Mouse (Mus musculus): Measurements from ENCODE around the gene Gm2174. TPM values are rescaled to one million over a fixed set of nuclear protein-coding genes. Genes with fewer than 3 reads are reported as not detected.
A peak's percentile ranks its signal among the peaks of the same experiment; 100 is the strongest.

Gm2174 gene
- total RNA-seq (2015) (not detected in 2 replicates), total RNA-seq (2017) (42.8 and 90.9 TPM in 2 replicates)

DNA sequence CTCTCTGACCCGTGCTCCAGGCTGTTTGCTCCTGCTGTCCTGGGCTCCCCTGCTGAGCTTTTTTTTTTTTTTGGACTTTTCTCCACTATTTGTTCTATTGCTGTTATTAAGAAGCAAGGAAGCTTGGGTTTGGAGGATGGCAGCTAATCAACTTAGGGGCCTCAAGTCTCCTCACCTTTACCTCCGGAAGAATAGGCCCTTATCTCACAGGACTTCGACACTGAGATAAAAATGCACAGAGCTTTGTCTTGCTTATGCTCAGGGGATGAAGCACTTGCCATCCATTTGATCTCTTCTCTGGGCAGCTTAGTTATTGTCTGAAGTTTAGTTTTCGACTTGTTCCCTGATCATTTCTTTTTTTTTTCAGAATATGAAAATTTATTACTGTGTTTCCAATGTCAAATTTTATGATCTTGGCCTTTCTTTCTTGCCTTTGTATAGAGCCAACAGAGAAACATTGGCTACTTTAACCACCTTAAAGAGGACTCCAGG lies at the start of gene Gm2174:
Gm2174 (plus strand) TSS at position 442 of the 492 bp plus-strand sequence.
- no peak for ATAC-seq (ENCODE audit: poor library complexity, severe bottlenecking)

DNA sequence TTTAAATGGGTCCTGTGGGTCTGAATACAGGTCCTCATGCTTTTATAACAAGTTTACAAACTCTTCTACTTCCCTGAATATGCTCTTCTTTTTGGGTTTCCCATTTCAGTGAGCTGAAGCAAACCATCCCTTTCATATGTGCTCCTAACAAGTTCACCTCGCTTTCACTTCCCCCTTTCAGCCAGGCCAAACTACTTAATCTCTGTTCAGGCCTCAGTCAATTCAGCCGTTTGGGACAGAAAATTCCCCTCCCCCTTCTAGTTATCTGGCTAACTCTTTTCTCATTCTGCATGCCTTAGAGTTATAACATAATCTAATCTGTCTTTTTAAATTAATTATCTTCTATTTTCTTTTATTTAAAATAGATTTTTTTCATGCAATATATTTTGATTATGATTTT lies 43.1 kb upstream of the Gm2174 start:
- ATAC-seq (ENCODE audit: poor library complexity, severe bottlenecking), result peak; percentile 54

DNA sequence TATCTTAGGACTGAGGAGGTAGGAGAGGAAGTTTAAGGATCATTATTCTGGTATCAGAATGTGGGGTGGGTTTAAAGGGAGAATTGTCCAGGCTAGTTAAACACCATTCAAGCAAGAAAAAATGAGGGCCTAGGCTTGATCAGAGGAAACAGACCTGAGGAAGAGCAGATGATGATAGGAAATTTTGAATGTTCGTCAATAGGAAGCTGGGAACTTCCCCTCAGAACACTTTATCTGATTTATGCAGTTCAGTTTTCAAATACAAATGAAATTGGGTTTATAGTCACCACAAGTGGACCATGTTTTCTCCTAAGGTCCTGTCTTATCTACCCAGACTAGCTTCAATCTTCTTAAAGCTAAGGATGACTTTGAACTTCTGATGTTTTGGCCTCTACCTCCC lies 42.3 kb upstream of the Gm2174 start:
- no peak for ATAC-seq (ENCODE audit: poor library complexity, severe bottlenecking)

- ATAC-seq (ENCODE audit: poor library complexity, severe bottlenecking), result no peak
Measured at GRCm38 (mm10) chrX:56406128-56406527, 41.6 kb upstream of the Gm2174 start.

DNA sequence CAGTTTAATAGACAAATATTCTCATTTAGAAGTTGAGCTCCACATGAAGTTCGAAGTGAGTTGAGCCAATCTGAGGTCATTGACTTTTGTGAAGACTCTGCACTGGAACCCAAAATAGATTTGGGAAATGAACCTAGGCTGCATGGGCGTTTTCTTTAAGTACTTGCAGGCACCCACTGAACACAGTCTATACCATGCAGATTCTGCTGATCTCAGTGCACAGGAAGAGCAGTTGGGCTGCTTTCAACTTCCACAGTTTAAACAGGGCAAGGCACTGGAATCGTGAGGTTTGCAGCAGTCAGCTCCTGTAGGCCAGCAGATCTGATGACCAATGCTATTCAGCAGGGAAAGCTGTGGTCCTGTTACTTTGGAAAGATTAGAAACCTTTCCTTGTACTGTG lies 31.5 kb upstream of the Gm2174 start:
- ATAC-seq (ENCODE audit: poor library complexity, severe bottlenecking), result peak; percentile 80

- ATAC-seq (ENCODE audit: poor library complexity, severe bottlenecking), result no peak
Measured at GRCm38 (mm10) chrX:56417541-56417940, 30.2 kb upstream of the Gm2174 start.

- ATAC-seq (ENCODE audit: poor library complexity, severe bottlenecking), result no peak
Measured at GRCm38 (mm10) chrX:56430601-56431000, 17.2 kb upstream of the Gm2174 start.

DNA sequence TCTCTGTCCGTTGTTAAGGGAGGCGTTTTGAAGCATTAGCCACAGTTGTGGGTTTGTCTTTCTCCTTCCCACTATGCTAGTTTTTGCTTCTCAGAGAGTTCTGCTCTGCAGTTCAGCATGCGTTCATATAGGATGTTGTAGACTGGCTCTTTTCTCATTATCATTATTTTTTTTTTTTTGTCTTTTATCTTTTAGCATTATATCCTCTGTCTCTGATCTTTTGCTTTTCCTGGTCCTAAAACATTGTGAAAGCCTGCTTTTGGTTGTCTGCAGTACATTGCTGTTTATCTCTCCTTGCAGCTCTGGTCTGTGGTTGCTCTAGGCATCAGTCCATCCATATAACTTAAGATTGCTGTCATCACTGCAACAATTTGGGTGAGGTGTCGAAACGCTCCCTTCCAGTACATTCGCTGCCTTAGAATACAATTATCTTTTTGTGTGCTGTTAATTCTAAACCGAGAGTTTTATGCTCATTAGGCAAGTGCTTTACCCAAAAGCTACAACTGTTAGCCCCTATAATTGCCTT lies 11.9 kb upstream of the Gm2174 start:
- ATAC-seq (ENCODE audit: poor library complexity, severe bottlenecking), result no peak

DNA sequence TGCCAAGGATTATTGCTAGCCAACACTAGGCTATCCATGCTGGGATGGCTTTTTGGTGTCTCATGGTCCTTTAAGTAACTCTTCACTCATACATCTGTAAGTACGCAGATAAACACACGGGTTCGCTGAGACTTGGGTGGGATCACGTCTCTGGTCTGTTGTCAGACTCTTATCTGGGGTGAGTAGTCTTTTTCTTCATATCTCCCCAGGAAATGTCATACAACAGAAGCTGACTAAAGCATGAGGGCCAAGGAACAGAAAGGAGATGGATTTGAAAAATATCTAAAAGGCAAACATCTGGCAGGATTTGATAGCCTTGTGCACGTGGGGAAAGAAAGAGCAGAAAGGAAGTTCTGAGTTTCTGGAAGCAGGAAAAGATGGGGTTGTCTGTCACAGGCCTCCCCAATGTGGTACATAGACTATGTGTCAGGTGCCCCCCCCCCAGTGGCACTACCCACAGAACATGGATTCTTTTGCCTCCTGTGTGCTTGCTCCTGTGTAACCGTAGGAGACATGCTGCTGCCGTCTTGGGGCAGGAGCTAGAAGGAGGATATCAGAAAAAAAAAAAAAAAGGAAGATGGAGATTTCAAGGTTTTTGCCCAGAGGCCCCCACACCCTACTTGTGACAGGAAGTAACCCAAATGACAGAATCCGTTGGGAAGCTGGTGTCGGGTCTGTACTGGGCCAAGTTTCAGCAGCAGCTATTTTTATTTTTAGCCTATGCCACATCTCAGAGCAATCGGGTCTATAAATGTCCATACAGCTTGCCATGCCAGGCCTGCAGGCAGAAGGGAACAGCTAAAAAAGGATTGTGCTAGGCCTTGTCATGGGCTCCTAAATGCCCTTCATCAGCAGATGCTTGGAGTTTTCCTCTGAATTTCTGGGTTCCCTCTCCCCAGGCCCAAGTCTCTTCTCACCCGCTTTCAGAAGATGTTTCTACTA lies 1.0 kb upstream of the Gm2174 start:
- peak; percentile 64 for ATAC-seq (ENCODE audit: poor library complexity, severe bottlenecking)

GRCm38 (mm10) chrX:56454671-56455371 lies 7.1 kb downstream of the Gm2174 start, which contains the start of gene Ints6l:
TSS of gene Ints6l (plus strand) at chrX:56454857.
- peak; percentile 72 for ATAC-seq (ENCODE audit: poor library complexity, severe bottlenecking)

DNA sequence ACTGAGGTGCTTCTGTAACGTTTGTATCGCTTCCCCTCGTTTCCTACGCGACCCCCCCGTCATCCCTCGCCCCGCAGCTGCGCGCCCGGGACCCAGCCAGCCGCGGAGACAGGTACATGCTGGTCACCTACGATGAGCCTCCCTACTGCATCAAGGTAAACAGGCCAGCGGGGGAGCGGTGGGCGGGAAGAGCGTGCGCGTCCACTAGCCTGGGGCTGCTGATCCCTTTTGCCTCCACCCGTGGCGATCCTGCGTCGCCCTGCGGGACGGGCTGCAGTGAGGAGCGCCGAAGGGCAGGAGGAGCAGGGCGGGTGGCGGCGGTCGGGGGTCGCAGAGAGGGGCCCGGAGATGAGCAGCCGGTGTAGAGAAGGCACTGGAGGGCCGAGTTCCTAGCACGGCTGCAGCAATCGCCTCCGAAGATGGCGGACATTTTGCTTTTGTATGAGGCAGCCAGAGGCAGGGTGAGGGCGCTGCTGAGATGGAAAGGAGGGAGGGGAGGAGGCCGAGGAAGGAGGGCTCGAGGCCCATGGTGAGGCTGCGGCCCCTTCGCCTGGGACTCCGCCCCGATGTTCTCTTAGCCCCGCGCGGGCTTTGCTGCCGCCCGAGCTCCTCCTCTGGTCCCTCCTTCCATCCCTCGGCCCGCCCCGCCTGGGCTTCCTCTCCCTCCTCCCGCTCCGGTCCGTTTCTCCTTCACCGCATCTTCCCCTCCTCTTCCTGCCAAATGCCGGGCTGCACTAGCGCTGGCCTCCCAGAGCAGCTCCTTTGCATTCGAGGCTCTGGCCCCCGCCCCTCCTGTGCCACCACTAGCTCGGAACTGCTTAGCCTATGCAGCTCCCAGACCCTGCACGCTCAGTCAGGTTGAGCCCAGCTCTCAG lies 7.8 kb downstream of the Gm2174 start:
- ATAC-seq (ENCODE audit: poor library complexity, severe bottlenecking), result peak; percentile 91

DNA sequence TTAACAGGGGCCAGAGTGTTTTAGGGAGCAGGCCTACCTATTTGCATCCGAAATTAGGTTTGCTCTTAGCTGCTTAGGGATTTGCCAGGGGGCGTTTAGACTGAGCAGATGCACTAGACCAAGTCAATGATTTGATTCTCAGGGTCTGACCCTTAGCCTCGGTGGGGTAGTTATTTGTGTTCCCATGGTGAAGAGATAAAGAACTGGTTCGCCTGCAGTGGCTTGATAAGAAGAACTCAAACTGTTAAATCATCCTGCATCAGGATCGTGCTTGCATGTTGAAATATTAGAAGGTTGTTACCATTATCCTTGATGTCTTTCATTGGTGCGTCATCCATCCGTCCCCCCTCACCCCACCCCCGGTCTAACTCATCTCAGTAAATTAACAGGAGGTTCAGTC lies 8.6 kb downstream of the Gm2174 start:
- ATAC-seq (ENCODE audit: poor library complexity, severe bottlenecking), result no peak

GRCm38 (mm10) chrX:56462020-56462933 lies 14.5 kb downstream of the Gm2174 start:
- peak; percentile 77 for ATAC-seq (ENCODE audit: poor library complexity, severe bottlenecking)

DNA sequence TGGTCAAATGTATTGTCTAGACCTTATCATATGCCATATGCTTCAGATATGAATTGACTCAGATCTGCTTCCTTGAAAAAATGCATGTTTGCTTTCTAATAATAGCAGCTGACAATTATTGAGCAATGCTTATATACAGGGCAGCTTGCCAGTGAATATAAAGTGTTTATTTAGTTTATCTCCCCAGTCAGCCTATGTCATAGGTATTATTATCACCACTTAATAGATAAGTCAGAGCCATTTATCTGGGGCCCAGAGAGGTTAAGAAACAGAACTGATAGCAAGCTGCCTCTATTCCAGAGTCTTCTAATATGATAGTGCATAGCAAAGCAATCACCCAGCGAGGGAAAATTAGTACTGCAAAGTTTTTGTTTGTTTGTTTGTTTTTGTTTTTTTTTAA lies 17.1 kb downstream of the Gm2174 start:
- ATAC-seq (ENCODE audit: poor library complexity, severe bottlenecking), result no peak

GRCm38 (mm10) chrX:56467688-56468087 lies 19.9 kb downstream of the Gm2174 start:
- no peak for ATAC-seq (ENCODE audit: poor library complexity, severe bottlenecking)

DNA sequence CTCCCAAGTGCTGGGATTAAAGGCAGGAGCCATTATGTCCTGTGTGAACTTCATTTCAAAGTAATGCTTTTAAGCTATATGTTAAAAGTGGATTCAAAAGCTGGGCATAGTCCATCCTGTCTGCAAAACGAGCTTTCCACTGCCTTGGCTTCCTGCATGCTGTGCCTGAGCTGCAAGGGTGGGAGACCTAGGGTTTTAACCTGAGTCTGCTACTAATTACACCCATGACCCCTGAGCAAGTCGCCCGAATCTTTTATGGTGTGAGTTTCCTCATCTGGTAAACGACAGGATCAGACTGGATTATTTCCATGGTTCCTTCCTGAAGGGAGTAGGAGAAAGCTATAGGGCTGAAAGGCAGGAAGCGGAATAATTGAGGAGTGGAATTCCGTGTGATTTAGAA lies 20.7 kb downstream of the Gm2174 start:
- no peak for ATAC-seq (ENCODE audit: poor library complexity, severe bottlenecking)

DNA sequence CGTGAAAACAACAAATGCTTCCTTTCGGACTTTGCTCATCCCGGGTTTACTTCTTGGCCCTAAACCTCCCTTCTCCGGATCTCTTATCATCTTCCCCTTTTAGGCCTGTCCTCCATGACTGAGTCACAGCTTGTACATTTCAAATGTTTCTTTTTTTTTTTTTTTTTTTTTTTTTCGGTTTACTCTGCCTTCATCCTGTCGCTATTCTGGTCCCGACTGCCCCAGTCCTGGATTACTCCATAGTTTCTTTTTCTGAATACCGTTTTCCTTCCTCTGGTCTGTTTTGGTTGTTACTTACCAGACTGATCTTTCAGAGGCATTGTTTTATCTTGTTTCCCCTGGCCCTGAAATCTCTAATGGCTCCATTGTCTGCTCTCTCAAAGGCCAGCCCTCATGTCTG lies 26.3 kb downstream of the Gm2174 start:
- ATAC-seq (ENCODE audit: poor library complexity, severe bottlenecking), result 0 out of 2 replicates have a peak, but pooled peaks have one; percentile 45

DNA sequence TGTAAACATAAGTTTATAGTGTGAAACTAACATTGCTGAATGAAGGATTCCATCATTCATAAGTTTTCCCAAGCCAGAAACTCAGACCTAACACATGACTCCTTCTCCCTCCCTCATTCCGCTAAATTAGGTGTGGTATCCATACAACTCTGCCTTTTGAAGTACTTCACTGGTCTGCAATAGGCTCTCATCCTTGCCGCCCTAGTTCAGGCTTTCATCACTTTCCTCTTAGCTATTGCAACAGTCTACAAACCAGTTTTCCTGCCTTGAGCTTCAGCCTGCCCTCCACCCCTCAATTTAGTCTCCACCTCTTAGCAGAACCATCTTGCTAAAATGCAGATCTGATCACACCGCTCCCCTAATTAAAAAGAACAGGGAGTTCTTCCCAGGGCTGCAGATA lies 29.8 kb downstream of the Gm2174 start:
- ATAC-seq (ENCODE audit: poor library complexity, severe bottlenecking), result peak; percentile 67

GRCm38 (mm10) chrX:56481906-56482305 lies 34.1 kb downstream of the Gm2174 start:
- peak; percentile 95 for ATAC-seq (ENCODE audit: poor library complexity, severe bottlenecking)

Data from megakaryocyte, adult 5-6 weeks (primary cell).